Mouse (Mus musculus): Measurements from ENCODE around the gene Ell.

DNA sequence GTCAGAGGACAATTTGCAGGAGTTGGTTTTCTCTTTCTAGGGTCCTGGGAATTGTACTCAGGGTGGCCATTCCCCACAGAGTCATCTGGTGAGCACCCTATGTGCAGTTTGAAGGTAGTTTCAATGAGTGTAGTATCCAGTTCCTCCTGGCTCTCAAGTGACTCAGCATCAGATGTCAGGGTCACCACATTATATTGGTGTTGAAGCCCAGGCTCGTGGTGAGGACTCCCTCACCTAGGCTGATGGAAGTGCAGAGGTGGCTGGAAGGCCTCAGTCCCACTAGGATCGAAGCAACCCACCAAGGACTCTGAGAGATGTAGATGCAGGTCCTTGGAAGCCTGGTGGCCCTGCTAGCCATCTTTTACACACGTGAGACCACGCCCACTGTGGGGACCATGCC lies 7.2 kb downstream of the Ell start:
- no peak for TF ChIP-seq CTCF (IDR thresholded peaks at IDR 0.05; ENCODE audit: insufficient read depth, low read length)
- TF ChIP-seq POLR2A (IDR thresholded peaks at IDR 0.05; ENCODE audit: borderline replicate concordance, extremely low read depth, low read depth, low read length), result no peak
